Mouse (Mus musculus): ENCODE measurements around the gene Tspan11. TPM values are rescaled to one million over a fixed set of nuclear protein-coding genes. Genes with fewer than 3 reads are reported as not detected.

Gene Tspan11
- total and polyA plus RNA-seq, 3 experiments, result not detected

- peaks cover 2% of the 10 kb centered on the region for H3K9me3 ChIP-seq (replicated peaks; ENCODE audit: low read length)
- in situ Hi-C loops (cut with MboI; ENCODE audit: low pct_ligation_motif_present, low pct_unique_long_range_greater_than_20kb, low sequenced_read_pairs), result no loop called here
- H3K4me3 ChIP-seq (replicated peaks in 1 of 3; ENCODE audit: low read depth in 2 of 3, low read length in 2 of 3, poor library complexity in 1 of 3), result no peak overlapping the region
- dilution Hi-C loops (cut with MboI; ENCODE audit: extremely low pct_ligation_motif_present, extremely low pct_unique_long_range_greater_than_20kb, low sequenced_read_pairs), result no loop called here
- TF ChIP-seq USF2 (conservative IDR thresholded peaks at IDR 0.05; ENCODE audit: low read depth, low read length) (no peak), CHD2 (IDR thresholded peaks at IDR 0.05; ENCODE audit: low read length) (no peak), KAT2A (IDR thresholded peaks at IDR 0.05; ENCODE audit: insufficient replicate concordance, low read length) (no peak), POLR2A (IDR thresholded peaks at IDR 0.05; ENCODE audit: low read depth, low read length) (no peak), CTCF (conservative IDR thresholded peaks at IDR 0.05 in 1 of 2, IDR thresholded peaks at IDR 0.05 in 1 of 2; ENCODE audit: low read depth in 2 of 2, low read length in 2 of 2) (no peak)
- H3K36me3 ChIP-seq (replicated peaks in 1 of 2; ENCODE audit: control insufficient read depth in 1 of 2, insufficient read depth in 1 of 2, low read length in 1 of 2), result no peaks in the 10 kb centered on the region
- H3K9ac ChIP-seq (ENCODE audit: insufficient read depth, low read depth), result no peak overlapping the region
- DNase-seq (ENCODE audit: extremely low read depth), result no peak
- H3K27me3 ChIP-seq (replicated peaks), result peaks cover 9% of the 10 kb centered on the region
- H3K27ac ChIP-seq (ENCODE audit: insufficient read depth, low read depth), result no peak overlapping the region
- H3K79me2 ChIP-seq (replicated peaks; ENCODE audit: control insufficient read depth, extremely low read depth, insufficient read depth, poor library complexity, severe bottlenecking), result no peaks in the 10 kb centered on the region
- H3K4me2 ChIP-seq (ENCODE audit: insufficient read depth, low read depth, poor library complexity, severe bottlenecking), result no peak overlapping the region
- H3K4me1 ChIP-seq (ENCODE audit: control insufficient read depth in 1 of 2, insufficient read depth in 2 of 2), result peaks cover 0 to 3% of the 10 kb centered on the region in 2 experiments; a peak in 1 of 4 replicates
These were observed 46.1 kb upstream of the Tspan11 start for GRCm38 (mm10) chr6:127841326-127841725.

GRCm38 (mm10) chr6:127846521-127846920 is 40.9 kb upstream of the Tspan11 start:
- H3K9me3 ChIP-seq (replicated peaks; ENCODE audit: low read length), result peaks cover 2% of the 10 kb centered on the region
- in situ Hi-C loops (cut with MboI; ENCODE audit: low pct_ligation_motif_present, low pct_unique_long_range_greater_than_20kb, low sequenced_read_pairs) (no loop called here), dilution Hi-C loops (cut with MboI; ENCODE audit: extremely low pct_ligation_motif_present, extremely low pct_unique_long_range_greater_than_20kb, low sequenced_read_pairs) (no loop called here)
- H3K4me1 ChIP-seq (ENCODE audit: control insufficient read depth in 1 of 2, insufficient read depth in 2 of 2), result peaks cover 0 to 8% of the 10 kb centered on the region in 2 experiments; a peak in 2 of 4 replicates
- H3K4me3 ChIP-seq (replicated peaks in 1 of 3; ENCODE audit: low read depth in 2 of 3, low read length in 2 of 3, poor library complexity in 1 of 3), result no peak overlapping the region
- H3K4me2 ChIP-seq (ENCODE audit: insufficient read depth, low read depth, poor library complexity, severe bottlenecking), result no peak overlapping the region
- H3K27me3 ChIP-seq (replicated peaks), result peaks cover 33% of the 10 kb centered on the region
- H3K36me3 ChIP-seq (replicated peaks in 1 of 2; ENCODE audit: control insufficient read depth in 1 of 2, insufficient read depth in 1 of 2, low read length in 1 of 2), result no peaks in the 10 kb centered on the region
- H3K9ac ChIP-seq (ENCODE audit: insufficient read depth, low read depth), result no peak overlapping the region
- H3K27ac ChIP-seq (ENCODE audit: insufficient read depth, low read depth), result no peak overlapping the region
- TF ChIP-seq MAX (IDR thresholded peaks at IDR 0.05; ENCODE audit: low read length), result no peak
- TF ChIP-seq IRF4 (IDR thresholded peaks at IDR 0.05; ENCODE audit: low read depth, low read length), result no peak
- TF ChIP-seq MXI1 (IDR thresholded peaks at IDR 0.05; ENCODE audit: low read depth, low read length), result no peak
- TF ChIP-seq TCF12 (IDR thresholded peaks at IDR 0.05; ENCODE audit: low read depth, low read length), result no peak
- no peak for TF ChIP-seq JUN (IDR thresholded peaks at IDR 0.05; ENCODE audit: insufficient read depth, low read depth, low read length)
- TF ChIP-seq ZMIZ1 (IDR thresholded peaks at IDR 0.05; ENCODE audit: low read depth, low read length), result no peak
- no peak for TF ChIP-seq RAD21 (IDR thresholded peaks at IDR 0.05; ENCODE audit: low read depth, low read length)
- TF ChIP-seq EP300 (IDR thresholded peaks at IDR 0.05; ENCODE audit: low read length), result no peak
- no peak for TF ChIP-seq CHD1 (IDR thresholded peaks at IDR 0.05; ENCODE audit: low read depth, low read length)
- TF ChIP-seq RCOR1 (conservative IDR thresholded peaks at IDR 0.05; ENCODE audit: low read depth, low read length), result no peak
- no peak for TF ChIP-seq ELF1 (IDR thresholded peaks at IDR 0.05; ENCODE audit: low read depth, low read length)
- TF ChIP-seq CTCF (conservative IDR thresholded peaks at IDR 0.05 in 1 of 2, IDR thresholded peaks at IDR 0.05 in 1 of 2; ENCODE audit: low read depth in 2 of 2, low read length in 2 of 2), result no peak
- no peak for TF ChIP-seq SIN3A (IDR thresholded peaks at IDR 0.05; ENCODE audit: low read length)
- no peak for DNase-seq (ENCODE audit: extremely low read depth)
- no peaks in the 10 kb centered on the region for H3K79me2 ChIP-seq (replicated peaks; ENCODE audit: control insufficient read depth, extremely low read depth, insufficient read depth, poor library complexity, severe bottlenecking)

Data from CH12.LX (cell line).